In the genomic region with DNA sequence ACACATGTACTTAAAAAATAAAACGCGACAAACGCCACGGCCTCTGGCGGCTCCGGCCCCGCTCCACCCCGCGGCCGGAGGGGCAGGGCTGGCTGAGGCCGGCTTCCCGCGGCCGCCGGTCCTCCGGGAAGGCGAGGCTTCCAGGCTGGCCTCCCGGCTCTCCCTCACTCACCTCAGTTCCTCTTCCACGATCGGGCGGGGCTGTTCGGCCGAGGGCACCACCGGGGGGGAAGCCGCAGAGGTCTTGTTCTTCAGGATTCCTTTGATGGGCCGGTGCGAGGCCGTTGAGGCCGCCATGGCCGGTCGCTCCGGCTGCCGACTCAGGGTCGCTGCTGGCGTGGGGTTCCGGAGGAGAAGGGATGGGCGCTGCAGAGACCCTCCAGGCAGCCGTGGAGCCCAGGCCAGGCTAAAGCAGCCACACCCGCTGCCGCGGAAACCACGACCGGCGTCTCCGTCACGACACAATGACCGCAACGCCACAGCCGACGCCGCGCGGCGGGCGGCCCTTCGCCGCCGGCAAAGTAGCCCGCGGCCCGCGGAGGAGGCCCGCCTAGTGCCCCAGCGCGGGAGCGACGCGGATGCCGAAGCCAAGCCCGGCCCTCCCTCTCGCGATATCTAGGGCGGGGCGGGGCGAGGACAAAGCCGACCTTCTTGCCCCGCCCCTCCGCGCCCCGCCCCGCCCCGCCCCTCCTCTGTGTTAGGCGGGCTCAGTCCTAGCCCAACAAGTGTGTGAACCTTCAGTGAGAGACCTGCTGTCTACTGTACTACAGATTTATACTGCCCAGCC, we compare ENCODE assay signal across 8 mouse cellular contexts. TPM values are rescaled to one million over a fixed set of nuclear protein-coding genes. Genes with fewer than 3 reads are reported as not detected.
DNase-seq lines count a peak whose midpoint lies in the region; ATAC-seq and TF ChIP-seq lines count a peak whose summit lies in the region.

A gene (minus strand): TSS at position 604 of the 787 bp plus-strand sequence.

- no peaks in the 10 kb centered on the region for H3K36me3 ChIP-seq in forebrain, postnatal 0 days (ENCODE audit: insufficient read depth)
- no peaks in the 10 kb centered on the region for H3K36me3 ChIP-seq in lung, embryonic 15.5 days

- peak; percentile 36 for DNase-seq in MEL-GATA-1-ER (ENCODE audit: extremely low read depth, low read depth)
- DNase-seq in cerebellum, adult 18-20 months = peak; percentile 89 to 93
- DNase-seq in forebrain, postnatal 0 days = peak; percentile 94
- peak; percentile 96 for DNase-seq in heart, postnatal 36 days
- DNase-seq in layer of hippocampus, adult 2 months (ENCODE audit: low spot score in 2 of 2) = peak; percentile 78 to 90
- DNase-seq in thymus, adult 18-20 months = peak; percentile 77 to 78

- TF ChIP-seq POLR2A in olfactory bulb, adult 2 months (IDR thresholded peaks at IDR 0.05; ENCODE audit: insufficient read depth, low read depth, low read length) = peak; percentile 93

- ATAC-seq in forebrain, postnatal 0 days = peak; percentile 98
- ATAC-seq in lung, embryonic 15.5 days (ENCODE audit: borderline replicate concordance, extremely low read depth, low FRiP score, low TSS enrichment) = peak; percentile 98

- peak within 1 kb of the TSS; percentile 70 for H3K27ac ChIP-seq in forebrain, postnatal 0 days (ENCODE audit: low read depth, low read length)
- peak within 1 kb of the TSS; percentile 92 for H3K27ac ChIP-seq in layer of hippocampus, adult 2 months
- peak within 1 kb of the TSS; percentile 95 for H3K27ac ChIP-seq in lung, embryonic 15.5 days
- peak within 1 kb of the TSS; percentile 31 for H3K27ac ChIP-seq in olfactory bulb, adult 2 months (ENCODE audit: insufficient read depth, low read depth, low read length)

- peak; percentile 36; the same call in 1 of the 2 replicates for TF ChIP-seq CTCF in forebrain, postnatal 0 days (IDR thresholded peaks at IDR 0.05; ENCODE audit: low read depth)
- TF ChIP-seq CTCF in layer of hippocampus, adult 2 months (conservative IDR thresholded peaks at IDR 0.05) = peak; percentile 66
- no peak for TF ChIP-seq CTCF in olfactory bulb, adult 2 months (IDR thresholded peaks at IDR 0.05; ENCODE audit: insufficient read depth, low read depth, low read length)

- H3K4me1 ChIP-seq in forebrain, postnatal 0 days (ENCODE audit: insufficient read depth) = peaks cover 22% of the 10 kb centered on the region
- peaks cover 45% of the 10 kb centered on the region for H3K4me1 ChIP-seq in lung, embryonic 15.5 days
- H3K4me1 ChIP-seq in olfactory bulb, adult 2 months (ENCODE audit: control insufficient read depth, insufficient read depth, low read length) = peaks cover 6% of the 10 kb centered on the region

- WGBS in forebrain, postnatal 0 days = 2% methylated on average over 80 of the region's 83 CpGs
- WGBS in lung, embryonic 15.5 days = under 1% methylated on average over 82 of the region's 83 CpGs
- WGBS in olfactory bulb, adult 2 months = under 1% methylated on average over 83 of the region's 83 CpGs

- no peaks in the 10 kb centered on the region for H3K27me3 ChIP-seq in forebrain, postnatal 0 days (ENCODE audit: insufficient read depth, low read length)
- no peaks in the 10 kb centered on the region for H3K27me3 ChIP-seq in lung, embryonic 15.5 days

- peak within 1 kb of the TSS; percentile 96 for H3K4me3 ChIP-seq in forebrain, postnatal 0 days (ENCODE audit: low read depth, low read length)
- H3K4me3 ChIP-seq in layer of hippocampus, adult 2 months = peak within 1 kb of the TSS; percentile 81
- peak within 1 kb of the TSS; percentile 90 for H3K4me3 ChIP-seq in lung, embryonic 15.5 days
- peak within 1 kb of the TSS; percentile 97 for H3K4me3 ChIP-seq in olfactory bulb, adult 2 months (ENCODE audit: insufficient read depth, low read depth, low read length)

- peak within 1 kb of the TSS; percentile 62 for H3K4me2 ChIP-seq in forebrain, postnatal 0 days (ENCODE audit: low read depth)
- H3K4me2 ChIP-seq in lung, embryonic 15.5 days = peak within 1 kb of the TSS; percentile 61

- H3K9me3 ChIP-seq in forebrain, postnatal 0 days (ENCODE audit: low read length) = no peaks in the 10 kb centered on the region
- no peaks in the 10 kb centered on the region for H3K9me3 ChIP-seq in lung, embryonic 15.5 days

- intact Hi-C loops in heart, postnatal 36 days (cut with DNase I) = loop anchor here (2.0 to 5.0 kb wide), 2 partner anchors 72 to 73 kb away; a partner anchor contains a TSS

- peak within 1 kb of the TSS; percentile 90 for H3K9ac ChIP-seq in forebrain, postnatal 0 days
- peak within 1 kb of the TSS; percentile 99 for H3K9ac ChIP-seq in lung, embryonic 15.5 days

RNA-seq across cellular contexts. Expression of the gene that starts here (rescaled TPM):
- total RNA-seq in forebrain, postnatal 0 days (2014; rRNA removed) = 64.9 and 75.5 TPM in 2 replicates
- polyA plus RNA-seq in forebrain, postnatal 0 days (2015; fragmentation: Nextera tagmentation; extraction: Ambion mirVana) = 84.9 and 101 TPM in 2 replicates
- total RNA-seq in heart, postnatal 36 days (2021) = 10 to 100 TPM; 82.1 to 83.7 TPM
- 10 to 100 TPM; 93.3 to 98.1 TPM for total RNA-seq in layer of hippocampus, adult 2 months (2021)
- 107 TPM in 2 replicates for polyA plus RNA-seq in lung, embryonic 15.5 days (2015; fragmentation: Nextera tagmentation; extraction: Ambion mirVana)
- polyA plus RNA-seq in olfactory bulb, adult 2 months (2012; ENCODE audit: insufficient read depth, insufficient read length, low replicate concordance, missing spikeins) = not detected in 2 replicates

Comparison
In these comparisons a context has a peak if more than half of its experiments do, and no peak if none do; other contexts are left out.
1. Peak in every context shown above with its lines: DNase-seq, ATAC-seq, H3K4me3 ChIP-seq and H3K27ac ChIP-seq.
2. DNase-seq: peak in every context shown above with its lines; median percentile 96 in heart, postnatal 36 days; 94 in forebrain, postnatal 0 days; 91 in cerebellum, adult 18-20 months; 84 in layer of hippocampus, adult 2 months; 78 in thymus, adult 18-20 months; 36 in MEL-GATA-1-ER.
3. H3K27ac ChIP-seq: peak in every context shown above with its lines; median percentile 95 in lung, embryonic 15.5 days; 92 in layer of hippocampus, adult 2 months; 70 in forebrain, postnatal 0 days; 31 in olfactory bulb, adult 2 months.